Mouse (Mus musculus): ENCODE data around the gene Lyz1. TPM values are rescaled to one million over a fixed set of nuclear protein-coding genes. Genes with fewer than 3 reads are reported as not detected.
"Not testable (repeated sequence)": the region's sequence is repeated elsewhere in the genome, so short reads cannot be mapped to it uniquely, and the experiment has no call there.

Gene Lyz1
- polyA plus RNA-seq, 1 experiment from 2014 or later: 3.1 TPM

- no peaks in the 10 kb centered on the region for H3K9me3 ChIP-seq (replicated peaks)
- H3K9ac ChIP-seq: no peak overlapping the region
- no peaks in the 10 kb centered on the region for H3K27me3 ChIP-seq
- no peak overlapping the region for H3K4me2 ChIP-seq
- no peak overlapping the region for H3K27ac ChIP-seq
- no peaks in the 10 kb centered on the region for H3K4me1 ChIP-seq (replicated peaks)
- no peak for ATAC-seq (replicated peaks; ENCODE audit: insufficient number of reproducible peaks, insufficient read depth, low FRiP score, low read depth)
- 76% methylated on average over 10 of the region's 10 CpGs for WGBS
- no peak overlapping the region for H3K4me3 ChIP-seq
- no peaks in the 10 kb centered on the region for H3K36me3 ChIP-seq
Measured at GRCm38 (mm10) chr10:117275681-117276369, 16.8 kb downstream of the Lyz1 start.

- not testable (repeated sequence) for H3K36me3 ChIP-seq; H3K9me3 ChIP-seq (replicated peaks); H3K4me2 ChIP-seq; H3K27ac ChIP-seq; H3K4me1 ChIP-seq (replicated peaks); ATAC-seq (replicated peaks; ENCODE audit: insufficient number of reproducible peaks, insufficient read depth, low FRiP score, low read depth); H3K27me3 ChIP-seq; H3K9ac ChIP-seq; H3K4me3 ChIP-seq
- 76% methylated on average over 3 of the region's 7 CpGs for WGBS
Measured at GRCm38 (mm10) chr10:117274645-117275044, 18.0 kb downstream of the Lyz1 start.

GRCm38 (mm10) chr10:117272023-117272422 is 20.6 kb downstream of the Lyz1 start:
- no peak overlapping the region for H3K27ac ChIP-seq
- no peak overlapping the region for H3K4me2 ChIP-seq
- 0 out of 2 replicates have a peak, but pooled peaks cover 3% of the 10 kb centered on the region for H3K27me3 ChIP-seq
- H3K9ac ChIP-seq: no peak overlapping the region
- no peak for ATAC-seq (replicated peaks; ENCODE audit: insufficient number of reproducible peaks, insufficient read depth, low FRiP score, low read depth)
- no peaks in the 10 kb centered on the region for H3K9me3 ChIP-seq (replicated peaks)
- H3K4me3 ChIP-seq: no peak overlapping the region
- no peaks in the 10 kb centered on the region for H3K36me3 ChIP-seq
- H3K4me1 ChIP-seq (replicated peaks): no peaks in the 10 kb centered on the region

- Histone ChIP-seq H3K27me3 (no peaks in the 10 kb centered on the region), H3K9ac (no peak overlapping the region), H3K9me3 (replicated peaks) (no peaks in the 10 kb centered on the region; the same call in 1 of the 2 replicates), H3K4me3 (no peak overlapping the region), H3K36me3 (no peaks in the 10 kb centered on the region), H3K27ac (no peak overlapping the region), H3K4me1 (replicated peaks) (no peaks in the 10 kb centered on the region), H3K4me2 (no peak overlapping the region)
- ATAC-seq (replicated peaks; ENCODE audit: insufficient number of reproducible peaks, insufficient read depth, low FRiP score, low read depth): no peak
Measured at GRCm38 (mm10) chr10:117259870-117260269, 32.8 kb downstream of the Lyz1 start.

- Histone ChIP-seq H3K36me3 (no peaks in the 10 kb centered on the region), H3K27ac (no peak within 1 kb of the TSS), H3K4me1 (replicated peaks) (no peaks in the 10 kb centered on the region; the same call in 1 of the 2 replicates), H3K9ac (no peak within 1 kb of the TSS), H3K4me2 (no peak within 1 kb of the TSS), H3K9me3 (replicated peaks) (no peaks in the 10 kb centered on the region), H3K27me3 (no peaks in the 10 kb centered on the region), H3K4me3 (no peak within 1 kb of the TSS)
- ATAC-seq (replicated peaks; ENCODE audit: insufficient number of reproducible peaks, insufficient read depth, low FRiP score, low read depth): no peak
- WGBS: 87% methylated on average over 12 of the region's 12 CpGs
Measured at GRCm38 (mm10) chr10:117238603-117239002, 54.1 kb downstream of the Lyz1 start, which contains the start of gene 9530003J23Rik. 9530003J23Rik (minus strand) TSS chr10:117238703.

Other genes with a start within 250 kb of the Lyz1 start
- gene Lrrc10, start 247.5 kb downstream of the Lyz1 start, polyA plus RNA-seq (2015; fragmentation: Nextera tagmentation; extraction: Ambion mirVana): 52.1 and 60.4 TPM in 2 replicates
- gene Cct2, start 229.1 kb downstream of the Lyz1 start, polyA plus RNA-seq (2015; fragmentation: Nextera tagmentation; extraction: Ambion mirVana): 139 and 171 TPM in 2 replicates
- 14.8 and 14.9 TPM in 2 replicates for gene Frs2, start 144.3 kb downstream of the Lyz1 start, polyA plus RNA-seq (2015; fragmentation: Nextera tagmentation; extraction: Ambion mirVana)
- gene Yeats4, start 68.4 kb downstream of the Lyz1 start, polyA plus RNA-seq (2015; fragmentation: Nextera tagmentation; extraction: Ambion mirVana): 37.5 and 43.6 TPM in 2 replicates
- gene 9530003J23Rik, start 54.2 kb downstream of the Lyz1 start, polyA plus RNA-seq (2015; fragmentation: Nextera tagmentation; extraction: Ambion mirVana): not detected in 2 replicates
- gene Lyz2, start 10.5 kb downstream of the Lyz1 start, polyA plus RNA-seq (2015; fragmentation: Nextera tagmentation; extraction: Ambion mirVana): 80.7 and 124 TPM in 2 replicates
- gene Cpsf6, start 87.1 kb upstream of the Lyz1 start, polyA plus RNA-seq (2015; fragmentation: Nextera tagmentation; extraction: Ambion mirVana): 78.5 and 85.9 TPM in 2 replicates